Mouse (Mus musculus) B cell, adult 67 days (primary cell): ENCODE data around the gene Stap1. TPM values are rescaled to one million over a fixed set of nuclear protein-coding genes. Genes with fewer than 3 reads are reported as not detected.

Source experiments
- total RNA-seq, 2 experiments: library from RNA; stranded (reverse); gene quantifications; 4 replicates each; pipeline ENCODE4 v1.2.4; 2023

Gene Stap1
- 100 to 1,000 TPM; 283 to 334 TPM for total RNA-seq

DNA sequence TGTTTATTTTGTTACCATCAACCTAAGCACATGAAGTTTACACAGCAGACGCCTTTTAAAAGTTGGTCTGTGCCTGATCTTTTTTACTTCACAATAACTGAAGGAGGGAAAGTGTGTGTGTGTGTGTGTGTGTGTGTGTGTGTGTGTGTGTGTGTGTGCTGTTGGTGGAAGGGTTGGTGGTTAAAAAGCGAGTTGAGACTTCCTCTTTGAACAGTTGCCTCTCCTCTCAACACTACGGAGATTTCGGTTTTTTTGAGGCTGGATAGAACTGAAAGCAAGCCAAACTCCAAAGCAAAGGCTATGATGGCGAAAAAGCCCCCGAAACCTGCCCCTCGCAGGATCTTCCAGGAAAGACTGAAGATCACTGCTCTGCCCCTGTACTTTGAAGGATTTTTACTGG is at the start of gene Stap1:
Gene Stap1 (plus strand): TSS at position 209 of the 400 bp plus-strand sequence.

DNA sequence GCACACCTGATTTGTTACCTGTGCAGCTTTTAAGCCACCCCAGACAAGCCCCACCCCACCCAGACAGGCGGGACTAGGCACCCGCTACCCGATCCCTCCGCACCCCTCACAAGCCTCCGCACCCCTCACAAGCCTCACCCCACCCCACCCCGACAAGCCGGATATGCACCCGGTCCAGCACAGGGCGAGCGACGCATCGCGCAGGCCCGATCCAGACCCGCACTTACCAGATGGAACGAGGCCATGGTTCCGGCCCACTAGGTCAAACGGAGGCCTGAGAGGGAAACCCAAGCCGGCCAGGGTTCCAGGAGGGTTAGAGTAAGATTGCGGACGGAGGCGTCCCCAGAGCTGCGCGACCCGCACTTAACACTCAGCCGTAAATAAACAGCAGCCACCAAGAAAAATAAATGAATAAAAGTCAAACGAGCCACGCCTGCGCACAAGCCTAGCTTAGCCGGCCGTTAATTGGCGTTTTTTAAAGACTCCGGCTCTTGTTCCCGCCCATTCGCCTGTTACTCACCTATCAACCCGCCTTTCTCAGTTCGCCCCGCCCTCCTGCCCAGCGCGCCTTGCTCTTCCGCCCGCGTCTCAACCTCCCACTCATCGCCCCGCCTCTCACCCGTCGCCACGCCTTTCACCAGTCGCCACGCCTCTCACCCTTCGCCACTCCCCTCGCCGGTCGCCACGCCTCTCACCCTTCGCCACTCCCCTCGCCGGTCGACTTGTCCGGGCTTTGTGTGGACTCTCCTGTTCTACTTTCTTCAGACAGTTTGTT is 6.3 kb upstream of the Stap1 start, which contains the start of gene Cenpc1:
Gene Cenpc1 (minus strand): TSS at position 483 of the 775 bp plus-strand sequence.

Other genes with a start within 250 kb of the Stap1 start
- gene Cenpc1, start 6.2 kb upstream of the Stap1 start, total RNA-seq: 10 to 100 TPM; 24.0 to 26.5 TPM
- 10 to 100 TPM; 21.4 to 22.9 TPM for gene Uba6, start 101.1 kb downstream of the Stap1 start, total RNA-seq
- gene Gnrhr, start 126.2 kb downstream of the Stap1 start, total RNA-seq: not detected
- not detected for gene Tmprss11c, start 217.6 kb downstream of the Stap1 start, total RNA-seq